Mouse (Mus musculus) C2C12 (cell line): ENCODE data around the gene Cep250.

Source experiments
- CTCF ChIP-seq: IDR thresholded peaks from one replicate; pipeline ENCODE4 v1.5.1; 2011; ENCODE audit not compliant: control insufficient read depth, insufficient read depth, insufficient read length
- MYOG ChIP-seq: IDR thresholded peaks from one replicate; pipeline ENCODE4 v1.6.1; 2011; ENCODE audit not compliant: control insufficient read depth, insufficient read length; ENCODE audit errors: extremely low read depth

GRCm38 (mm10) chr2:155923143-155923542 lies 33.1 kb upstream of the Cep250 start:
- TF ChIP-seq CTCF (no peak), MYOG (no peak)
